Mouse (Mus musculus) cortical plate, adult 2 months (tissue): ENCODE data around the gene Arfgap2. TPM values are rescaled to one million over a fixed set of nuclear protein-coding genes. Genes with fewer than 3 reads are reported as not detected.

Experiments used
- H3K27ac ChIP-seq: fragments of 200-500 bp; 2 replicates; pipeline ENCODE4 v1.5.1; 2012; ENCODE audit warnings: low read length, control low read depth, inconsistent platforms; ENCODE audit not compliant: insufficient read depth
- H3K4me1 ChIP-seq: fragments of 200-500 bp; 2 replicates; pipeline ENCODE4 v1.6.1; 2011; ENCODE audit warnings: low read length; ENCODE audit not compliant: control insufficient read depth, insufficient read depth
- H3K4me3 ChIP-seq: fragments of 200-500 bp; 2 replicates; pipeline ENCODE4 v1.5.1; 2011; ENCODE audit warnings: mild to moderate bottlenecking, low read length, control low read depth; ENCODE audit not compliant: insufficient read depth
- CTCF ChIP-seq: fragments of 200-500 bp; IDR thresholded peaks from 2 replicates; pipeline ENCODE4 v1.5.1; 2011; ENCODE audit warnings: mild to moderate bottlenecking, control low read depth, low read length; ENCODE audit not compliant: insufficient read depth; ENCODE audit errors: extremely low read depth
- POLR2A ChIP-seq: fragments of 200-500 bp; IDR thresholded peaks from 2 replicates; pipeline ENCODE4 v1.6.1; 2011; ENCODE audit warnings: mild to moderate bottlenecking, low read length, control low read depth; ENCODE audit not compliant: insufficient read depth; ENCODE audit errors: extremely low read depth
- polyA plus RNA-seq: library from polyadenylated mRNA; depleted of rRNA; stranded (reverse); fragments of >200 nt; gene quantifications from 2 replicates; pipeline ENCODE4 v1.2.3, GENCODE M21; 2012

The Arfgap2 gene
- polyA plus RNA-seq, 1 experiment = 32.7 TPM

DNA sequence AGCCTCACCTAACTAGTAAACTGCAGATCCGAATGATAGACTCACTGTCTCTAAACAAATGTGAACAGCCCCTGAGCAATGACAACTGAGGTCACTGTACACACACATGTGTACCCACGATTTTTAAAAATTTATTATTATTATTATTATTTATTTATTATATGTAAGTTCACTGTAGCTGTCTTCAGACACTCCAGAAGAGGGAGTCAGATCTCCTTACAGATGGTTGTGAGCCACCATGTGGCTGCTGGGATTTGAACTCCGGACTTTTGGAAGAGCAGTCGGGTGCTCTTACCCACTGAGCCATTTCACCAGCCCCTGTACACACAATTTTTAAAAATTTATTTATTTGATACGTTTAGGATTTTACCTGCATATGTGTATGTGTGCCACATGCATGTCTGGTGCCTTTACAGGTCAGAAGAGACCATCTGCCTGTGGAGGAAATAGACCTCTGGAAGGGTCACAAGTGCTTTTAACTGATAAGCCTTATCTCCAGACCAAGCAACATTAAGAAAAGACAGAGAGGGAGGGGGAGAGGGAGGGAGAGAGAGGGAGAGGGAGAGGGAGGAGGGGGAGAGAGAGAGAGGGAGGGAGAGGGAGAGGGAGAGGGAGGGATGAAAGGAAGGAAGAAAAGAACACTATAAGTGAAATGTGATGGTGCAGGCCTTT is 20.1 kb upstream of the Arfgap2 start:
- Histone ChIP-seq H3K4me3 (no peak overlapping the region), H3K27ac (no peak overlapping the region), H3K4me1 (no peaks in the 10 kb centered on the region)
- TF ChIP-seq CTCF = no peak
- TF ChIP-seq POLR2A = no peak

DNA sequence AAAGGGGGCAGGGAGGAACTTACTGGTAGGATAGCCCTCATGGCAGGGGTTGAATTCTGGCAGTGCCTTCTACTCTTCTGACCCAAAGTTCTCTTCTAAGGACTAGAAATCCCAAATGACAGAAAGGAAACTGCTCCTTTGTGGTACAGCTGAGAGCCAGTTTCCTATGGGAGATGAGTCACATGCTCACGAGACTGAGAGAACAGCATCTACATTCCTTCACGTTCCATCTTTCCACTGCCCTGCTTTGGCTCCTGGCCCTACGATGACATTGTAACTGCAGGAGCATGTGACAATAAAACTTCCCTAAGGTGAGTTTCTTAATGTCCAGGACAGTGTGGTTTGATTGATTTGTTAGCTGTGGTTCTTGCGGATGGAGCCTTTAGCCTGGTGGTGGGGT is 16.4 kb upstream of the Arfgap2 start:
- TF ChIP-seq POLR2A = no peak
- TF ChIP-seq CTCF = no peak
- no peak overlapping the region for H3K27ac ChIP-seq
- no peaks in the 10 kb centered on the region for H3K4me1 ChIP-seq
- H3K4me3 ChIP-seq = no peak overlapping the region

DNA sequence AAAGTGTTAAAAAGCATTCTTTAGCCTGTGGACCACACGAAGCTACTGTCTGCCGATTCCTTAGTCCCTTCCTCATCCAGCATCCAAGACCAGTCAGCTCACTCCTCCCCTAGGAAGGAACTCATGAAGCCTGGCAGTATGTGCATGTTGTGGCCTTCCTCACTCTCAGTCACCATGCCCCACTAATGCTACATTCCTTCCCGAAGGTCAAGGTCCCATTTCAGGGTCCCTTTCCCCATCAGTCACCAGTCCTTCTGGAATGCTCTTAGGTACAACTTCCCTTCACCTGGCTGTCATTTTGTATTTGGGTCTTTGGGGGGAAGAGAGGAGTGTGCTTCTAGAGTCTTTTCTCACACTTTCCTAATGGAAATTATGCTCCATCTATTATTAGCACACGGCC is 12.8 kb upstream of the Arfgap2 start:
- no peak overlapping the region for H3K4me3 ChIP-seq
- TF ChIP-seq CTCF (no peak), POLR2A (no peak)
- no peaks in the 10 kb centered on the region for H3K4me1 ChIP-seq
- no peak overlapping the region for H3K27ac ChIP-seq

DNA sequence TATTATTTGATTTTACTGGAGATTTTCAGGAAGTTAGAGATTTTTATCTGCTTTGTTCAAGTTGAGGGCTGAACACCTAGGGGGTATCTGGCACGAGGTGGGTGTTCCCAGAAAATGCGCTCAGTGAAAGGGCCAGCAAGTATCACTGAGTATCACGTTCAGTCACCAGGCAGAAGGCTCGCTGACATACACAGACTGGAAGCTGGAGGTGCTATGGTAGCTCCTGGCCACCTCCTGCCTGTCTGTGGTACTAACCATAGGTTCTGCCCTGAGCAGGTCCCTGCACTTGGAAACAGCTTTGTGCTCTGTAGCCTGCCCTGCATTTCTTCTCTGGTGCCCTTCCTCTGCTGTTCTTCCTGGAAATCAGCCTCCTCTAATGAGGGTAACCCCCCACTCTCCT is 12.3 kb upstream of the Arfgap2 start:
- Histone ChIP-seq H3K27ac (no peak overlapping the region), H3K4me3 (no peak overlapping the region), H3K4me1 (no peaks in the 10 kb centered on the region)
- TF ChIP-seq POLR2A (no peak), CTCF (no peak)

DNA sequence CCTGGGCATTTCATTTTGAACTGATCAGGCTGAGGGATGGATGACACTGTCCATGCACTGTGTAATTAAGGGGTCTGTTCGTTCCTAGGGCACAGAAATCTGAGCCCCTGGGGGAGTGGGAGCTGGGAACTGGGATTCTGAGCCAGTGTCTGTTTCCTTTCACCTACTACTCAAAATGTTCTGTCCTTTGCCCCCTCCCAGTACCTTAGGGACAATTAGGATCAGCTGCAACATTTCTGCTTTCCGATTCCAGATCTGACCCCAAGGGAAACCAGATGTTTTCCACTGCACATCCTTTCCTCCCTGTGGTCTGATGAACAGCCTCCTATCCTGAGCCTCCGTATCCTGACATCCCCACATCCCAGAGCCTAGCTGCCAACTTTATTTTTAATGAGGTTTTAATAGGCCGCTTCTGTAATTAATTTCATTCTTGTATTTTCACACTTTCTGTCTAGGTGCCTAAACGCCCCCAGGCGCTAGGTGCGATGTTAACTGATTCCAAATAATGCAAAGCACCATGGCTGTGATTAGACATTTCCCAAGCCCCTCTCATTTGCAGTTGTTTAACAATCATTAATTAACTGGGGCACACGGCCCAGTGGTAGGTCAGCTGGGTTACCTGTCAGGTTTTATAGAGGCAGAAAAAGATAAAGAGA is 9.9 kb upstream of the Arfgap2 start:
- Histone ChIP-seq H3K4me1 (no peaks in the 10 kb centered on the region), H3K27ac (no peak overlapping the region), H3K4me3 (no peak overlapping the region)
- TF ChIP-seq POLR2A (no peak), CTCF (no peak)

DNA sequence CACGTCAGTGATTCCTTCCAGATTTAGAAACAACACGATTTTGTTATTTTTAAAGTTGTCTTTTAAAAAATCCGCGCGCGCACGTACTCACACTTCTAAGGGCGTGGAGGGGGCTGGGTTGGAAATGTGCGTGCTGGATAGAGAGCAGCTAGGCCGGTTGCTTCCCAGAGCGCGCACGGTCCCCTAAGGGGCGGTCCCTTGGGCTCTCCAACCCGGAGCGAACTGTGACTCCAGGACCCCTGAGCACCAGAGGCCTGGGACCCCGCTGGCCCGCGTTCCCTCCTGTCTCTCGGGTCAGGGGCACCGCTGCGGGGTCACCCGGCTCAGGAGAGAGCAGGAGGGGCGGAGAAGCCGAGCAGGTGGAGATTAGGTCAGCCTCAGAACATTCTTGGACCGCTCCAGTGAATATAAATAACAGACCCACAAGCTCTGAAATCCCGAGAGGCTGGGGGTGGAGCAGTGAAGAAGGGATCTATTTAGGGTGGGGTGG is 9.1 kb upstream of the Arfgap2 start, which contains the start of gene Pacsin3:
Pacsin3 (plus strand) TSS at position 294 of the 490 bp plus-strand sequence.
- Histone ChIP-seq H3K4me3 (peak within 1 kb of the TSS; percentile 79), H3K4me1 (no peaks in the 10 kb centered on the region), H3K27ac (peak within 1 kb of the TSS; percentile 43; the same call in 1 of the 2 replicates)
- TF ChIP-seq CTCF = no peak
- no peak for TF ChIP-seq POLR2A

GRCm38 (mm10) chr2:91256256-91257125 is 8.3 kb upstream of the Arfgap2 start:
- H3K4me1 ChIP-seq = no peaks in the 10 kb centered on the region
- H3K27ac ChIP-seq = peak overlapping the region; percentile 43; the same call in 1 of the 2 replicates
- TF ChIP-seq POLR2A (peak; percentile 38; the same call in 1 of the 2 replicates), CTCF (no peak)
- H3K4me3 ChIP-seq = peak overlapping the region; percentile 79

GRCm38 (mm10) chr2:91257126-91257980 is 7.4 kb upstream of the Arfgap2 start:
- H3K27ac ChIP-seq = peak overlapping the region; percentile 86; the same call in 1 of the 2 replicates
- peak overlapping the region; percentile 79 for H3K4me3 ChIP-seq
- no peak for TF ChIP-seq CTCF
- no peak for TF ChIP-seq POLR2A

More at GRCm38 (mm10) chr2:91257126-91257980, 7.4 kb upstream of the Arfgap2 start:
- no peaks in the 10 kb centered on the region for H3K4me1 ChIP-seq
